Mouse (Mus musculus) myocyte (in vitro differentiated cells): ENCODE results near the gene Ddx41. TPM values are rescaled to one million over a fixed set of nuclear protein-coding genes. Genes with fewer than 3 reads are reported as not detected.

Experiments used
- H3K27me3 ChIP-seq: one replicate; pipeline ENCODE4 v1.6.1; 2011; ENCODE audit not compliant: control insufficient read depth, insufficient read depth, insufficient read length
- H3K36me3 ChIP-seq: one replicate; pipeline ENCODE4 v1.6.1; 2011; ENCODE audit not compliant: control insufficient read depth, insufficient read depth
- H3K4me2 ChIP-seq: one replicate; pipeline ENCODE4 v1.6.1; 2011; ENCODE audit warnings: low read depth, control low read depth
- H3K4me3 ChIP-seq: one replicate; pipeline ENCODE4 v1.5.1; 2011; ENCODE audit warnings: mild to moderate bottlenecking, control low read depth, moderate library complexity
- H3K79me2 ChIP-seq: one replicate; pipeline ENCODE4 v1.6.1; 2011; ENCODE audit not compliant: control insufficient read depth, insufficient read depth
- H3ac ChIP-seq: one replicate; pipeline ENCODE4 v1.6.1; 2011; ENCODE audit not compliant: control insufficient read depth, insufficient read length
- E2F4 ChIP-seq: IDR thresholded peaks from one replicate; pipeline ENCODE4 v1.6.1; 2011; ENCODE audit warnings: mild to moderate bottlenecking, control low read depth, moderate library complexity; ENCODE audit not compliant: insufficient read depth
- MAX ChIP-seq: IDR thresholded peaks from one replicate; pipeline ENCODE4 v1.6.1; 2011; ENCODE audit warnings: low read depth, mild to moderate bottlenecking, control low read depth
- MYOD1 ChIP-seq, 3 experiments: IDR thresholded peaks; one replicate each; pipeline ENCODE4 v1.6.1; 2011; ENCODE audit warnings: control low read depth in 2 of 3, low read depth in 2 of 3, mild to moderate bottlenecking in 2 of 3, moderate library complexity in 1 of 3; ENCODE audit not compliant: insufficient read length in 2 of 3, control insufficient read depth in 1 of 3
- MYOG ChIP-seq, 3 experiments: IDR thresholded peaks; one replicate each; pipeline ENCODE4 v1.6.1; 2011; ENCODE audit warnings: control low read depth in 2 of 3, low read depth in 2 of 3, mild to moderate bottlenecking in 2 of 3; ENCODE audit not compliant: insufficient read length in 2 of 3, control insufficient read depth in 1 of 3, insufficient read depth in 1 of 3
- POLR2A ChIP-seq: IDR thresholded peaks from one replicate; pipeline ENCODE4 v1.6.1; 2011; ENCODE audit warnings: low read depth, mild to moderate bottlenecking, control low read depth, moderate library complexity; ENCODE audit not compliant: insufficient read length
- POLR2AphosphoS2 ChIP-seq: IDR thresholded peaks from one replicate; pipeline ENCODE4 v1.6.1; 2011; ENCODE audit warnings: low read depth, control low read depth; ENCODE audit not compliant: insufficient read length
- SRF ChIP-seq: IDR thresholded peaks from one replicate; pipeline ENCODE4 v1.6.1; 2011; ENCODE audit warnings: low read depth; ENCODE audit not compliant: control insufficient read depth, insufficient read length
- TCF12 ChIP-seq: IDR thresholded peaks from one replicate; pipeline ENCODE4 v1.6.1; 2011; ENCODE audit warnings: mild to moderate bottlenecking, control low read depth; ENCODE audit not compliant: poor library complexity, insufficient read depth, severe bottlenecking
- TCF3 ChIP-seq: IDR thresholded peaks from one replicate; pipeline ENCODE4 v1.6.1; 2011; ENCODE audit warnings: low read depth, control low read depth; ENCODE audit not compliant: insufficient read length
- USF1 ChIP-seq: IDR thresholded peaks from one replicate; pipeline ENCODE4 v1.6.1; 2011; ENCODE audit warnings: low read depth, mild to moderate bottlenecking, control low read depth, moderate library complexity
- polyA plus RNA-seq: library from polyadenylated mRNA; unstranded; fragments of >200 nt; fragmentation: generic; extraction: Trizol; gene quantifications from one replicate; pipeline ENCODE4 v1.2.1, GENCODE M21; 2012; ENCODE audit warnings: missing spikeins

Ddx41 gene
- polyA plus RNA-seq, 1 experiment, result 33.3 TPM

GRCm38 (mm10) chr13:55483593-55483992 is 52.9 kb downstream of the Ddx41 start:
- no peak overlapping the region for H3K4me3 ChIP-seq
- TF ChIP-seq TCF3, result no peak
- no peak for TF ChIP-seq USF1
- no peak for TF ChIP-seq SRF
- no peak for TF ChIP-seq POLR2AphosphoS2
- TF ChIP-seq MAX, result no peak
- TF ChIP-seq MYOG (IDR thresholded peaks at IDR 0.05; ENCODE audit: control insufficient read depth in 1 of 3, insufficient read depth in 1 of 3, insufficient read length in 2 of 3, low read depth in 2 of 3), result no peak
- TF ChIP-seq POLR2A, result no peak
- H3ac ChIP-seq, result no peak overlapping the region
- H3K36me3 ChIP-seq, result peaks cover 4% of the 10 kb centered on the region
- H3K79me2 ChIP-seq, result peaks cover 30% of the 10 kb centered on the region
- H3K27me3 ChIP-seq, result no peaks in the 10 kb centered on the region
- peak overlapping the region; percentile 63 for H3K4me2 ChIP-seq

GRCm38 (mm10) chr13:55483071-55483470 is 53.4 kb downstream of the Ddx41 start:
- Histone ChIP-seq H3K79me2 (peaks cover 30% of the 10 kb centered on the region), H3K4me2 (peak overlapping the region; percentile 63), H3K36me3 (peaks cover 4% of the 10 kb centered on the region), H3K4me3 (no peak overlapping the region), H3K27me3 (no peaks in the 10 kb centered on the region), H3ac (no peak overlapping the region)
- no peak for TF ChIP-seq E2F4
- no peak for TF ChIP-seq POLR2A
- TF ChIP-seq MYOD1 (IDR thresholded peaks at IDR 0.05; ENCODE audit: control insufficient read depth in 1 of 3, insufficient read length in 2 of 3, low read depth in 2 of 3), result no peak
- no peak for TF ChIP-seq SRF
- no peak for TF ChIP-seq TCF12
- no peak for TF ChIP-seq MYOG (IDR thresholded peaks at IDR 0.05; ENCODE audit: control insufficient read depth in 1 of 3, insufficient read depth in 1 of 3, insufficient read length in 2 of 3, low read depth in 2 of 3)
- no peak for TF ChIP-seq TCF3

GRCm38 (mm10) chr13:55482542-55482941 is 53.9 kb downstream of the Ddx41 start:
- Histone ChIP-seq H3K4me3 (no peak overlapping the region), H3K27me3 (no peaks in the 10 kb centered on the region), H3K79me2 (peaks cover 30% of the 10 kb centered on the region), H3K36me3 (peaks cover 4% of the 10 kb centered on the region), H3ac (no peak overlapping the region), H3K4me2 (peak overlapping the region; percentile 63)
- peak in 1 of 3 experiments; percentile 21 for TF ChIP-seq MYOG (IDR thresholded peaks at IDR 0.05; ENCODE audit: control insufficient read depth in 1 of 3, insufficient read depth in 1 of 3, insufficient read length in 2 of 3, low read depth in 2 of 3)
- TF ChIP-seq MYOD1 (IDR thresholded peaks at IDR 0.05; ENCODE audit: control insufficient read depth in 1 of 3, insufficient read length in 2 of 3, low read depth in 2 of 3), result no peak

Other genes with a start within 250 kb of the Ddx41 start
- 365 TPM for gene Prelid1, start 216.2 kb downstream of the Ddx41 start, polyA plus RNA-seq
- gene Rab24, start 214.7 kb downstream of the Ddx41 start, polyA plus RNA-seq, result 59.8 TPM
- gene Mxd3, start 206.8 kb downstream of the Ddx41 start, polyA plus RNA-seq, result 17.0 TPM
- gene Lman2, start 173.9 kb downstream of the Ddx41 start, polyA plus RNA-seq, result 84.7 TPM
- gene Rgs14, start 166.9 kb downstream of the Ddx41 start, polyA plus RNA-seq, result 2.3 TPM
- gene Slc34a1, start 138.5 kb downstream of the Ddx41 start, polyA plus RNA-seq, result 0.04 TPM
- gene Pfn3, start 121.4 kb downstream of the Ddx41 start, polyA plus RNA-seq, result not detected
- gene F12, start 109.9 kb downstream of the Ddx41 start, polyA plus RNA-seq, result not detected
- gene Grk6, start 91.6 kb downstream of the Ddx41 start, polyA plus RNA-seq, result 29.1 TPM
- 5.1 TPM for gene Prr7, start 72.4 kb downstream of the Ddx41 start, polyA plus RNA-seq
- gene Dbn1, start 48.5 kb downstream of the Ddx41 start, polyA plus RNA-seq, result 165 TPM
- gene Pdlim7, start 23.0 kb downstream of the Ddx41 start, polyA plus RNA-seq, result 553 TPM
- gene Dok3, start 7.4 kb downstream of the Ddx41 start, polyA plus RNA-seq, result 1.00 TPM
- gene Fam193b, start 34.5 kb upstream of the Ddx41 start, polyA plus RNA-seq, result 13.5 TPM
- gene Tmed9, start 37.1 kb upstream of the Ddx41 start, polyA plus RNA-seq, result 200 TPM
- gene B4galt7, start 63.2 kb upstream of the Ddx41 start, polyA plus RNA-seq, result 23.1 TPM
- 27.8 TPM for gene Caml, start 86.3 kb upstream of the Ddx41 start, polyA plus RNA-seq
- gene Ddx46, start 98.4 kb upstream of the Ddx41 start, polyA plus RNA-seq, result 8.7 TPM
- 18.2 TPM for gene B230219D22Rik, start 156.5 kb upstream of the Ddx41 start, polyA plus RNA-seq
- 41.7 TPM for gene Txndc15, start 178.0 kb upstream of the Ddx41 start, polyA plus RNA-seq
- gene Pcbd2, start 190.7 kb upstream of the Ddx41 start, polyA plus RNA-seq, result 57.4 TPM
- 0.14 TPM for gene Catsper3, start 247.9 kb upstream of the Ddx41 start, polyA plus RNA-seq